Mouse (Mus musculus): ENCODE measurements at regions not wholly inside any gene's neighbourhood (a gene's known extent, or its start where the extent isn't known, plus 50 kb on each side); places are given as distances from the start of the nearest gene placed in this dataset.

DNA sequence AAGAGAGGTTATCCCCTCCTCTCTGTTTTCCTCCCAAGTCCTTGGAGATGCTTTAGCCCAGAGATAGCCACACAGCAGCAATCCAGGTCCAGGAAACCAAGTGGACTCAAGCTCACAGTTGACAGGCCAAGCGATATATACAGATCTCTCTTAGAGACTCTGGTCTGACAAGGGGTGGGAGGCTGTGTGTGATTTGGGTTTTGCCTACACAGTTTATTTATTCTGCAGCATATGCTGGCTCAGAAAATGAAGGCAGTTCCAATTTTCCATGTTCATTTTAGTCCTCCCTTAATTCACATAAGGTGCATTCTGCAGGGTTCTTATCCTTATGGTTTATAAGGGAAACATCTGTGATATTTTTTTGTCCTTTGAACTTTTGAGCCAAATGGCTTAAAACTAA, 595.0 kb upstream of the Apob start:
- DNase-seq, result no peak

DNA sequence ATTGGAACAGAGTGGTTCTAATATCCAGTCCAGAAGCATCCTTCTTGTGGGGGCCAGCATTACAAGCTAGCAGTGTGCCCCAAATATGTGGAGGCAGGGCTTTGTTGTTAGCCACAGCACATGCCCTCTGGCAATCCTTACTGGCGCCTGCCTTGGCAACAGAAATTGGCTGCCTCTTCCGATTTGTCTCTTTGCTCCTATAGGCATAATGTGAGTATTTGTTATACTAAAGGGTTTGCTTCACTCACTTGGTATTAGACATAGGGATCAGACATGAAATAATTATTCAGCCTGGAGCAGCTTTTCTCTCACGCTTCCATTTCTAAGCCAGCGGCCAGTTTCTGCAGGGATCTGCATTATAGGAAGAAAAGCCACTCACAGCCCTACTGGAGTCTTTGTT, 573.6 kb upstream of the Apob start:
- DNase-seq, result peak; percentile 60 to 68

DNA sequence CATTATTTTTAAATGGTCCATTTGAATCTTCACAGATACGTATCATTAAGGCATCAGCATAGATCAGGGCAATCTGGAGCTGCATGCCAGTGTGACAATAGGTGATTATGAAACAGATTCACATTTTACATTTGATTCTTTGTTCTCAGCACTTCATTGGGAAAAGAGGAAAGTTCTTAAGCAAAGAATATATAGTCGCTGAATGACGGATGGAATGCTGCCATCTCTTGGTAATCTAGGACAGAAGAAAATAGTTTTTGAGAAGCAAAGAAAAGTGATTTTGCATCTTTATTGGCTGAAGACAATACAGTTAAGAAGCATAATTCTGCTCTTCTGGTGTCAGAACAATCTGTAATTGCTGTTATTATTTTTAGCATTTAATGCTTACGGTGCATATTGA, 565.6 kb upstream of the Apob start:
- no peak for DNase-seq

DNA sequence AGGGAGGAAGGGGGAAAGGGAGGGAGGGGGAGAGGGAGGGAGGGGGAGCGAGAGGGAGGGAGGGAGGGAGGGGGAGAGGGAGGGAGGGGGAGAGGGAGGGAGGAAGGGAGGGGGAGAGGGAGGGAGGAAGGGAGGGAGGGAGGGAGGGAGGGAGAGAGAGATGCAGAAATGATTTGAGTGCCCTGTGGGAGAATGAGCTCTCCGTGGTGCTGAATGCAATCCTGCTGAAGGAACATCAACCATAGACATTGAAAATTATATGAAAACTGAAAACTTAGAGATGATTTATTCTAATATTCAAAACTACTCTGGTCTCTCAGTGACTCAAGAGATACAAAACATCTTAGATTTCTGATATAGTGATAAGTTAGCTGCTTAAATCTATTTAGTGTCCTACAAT, 557.2 kb upstream of the Apob start:
- DNase-seq, result no peak

DNA sequence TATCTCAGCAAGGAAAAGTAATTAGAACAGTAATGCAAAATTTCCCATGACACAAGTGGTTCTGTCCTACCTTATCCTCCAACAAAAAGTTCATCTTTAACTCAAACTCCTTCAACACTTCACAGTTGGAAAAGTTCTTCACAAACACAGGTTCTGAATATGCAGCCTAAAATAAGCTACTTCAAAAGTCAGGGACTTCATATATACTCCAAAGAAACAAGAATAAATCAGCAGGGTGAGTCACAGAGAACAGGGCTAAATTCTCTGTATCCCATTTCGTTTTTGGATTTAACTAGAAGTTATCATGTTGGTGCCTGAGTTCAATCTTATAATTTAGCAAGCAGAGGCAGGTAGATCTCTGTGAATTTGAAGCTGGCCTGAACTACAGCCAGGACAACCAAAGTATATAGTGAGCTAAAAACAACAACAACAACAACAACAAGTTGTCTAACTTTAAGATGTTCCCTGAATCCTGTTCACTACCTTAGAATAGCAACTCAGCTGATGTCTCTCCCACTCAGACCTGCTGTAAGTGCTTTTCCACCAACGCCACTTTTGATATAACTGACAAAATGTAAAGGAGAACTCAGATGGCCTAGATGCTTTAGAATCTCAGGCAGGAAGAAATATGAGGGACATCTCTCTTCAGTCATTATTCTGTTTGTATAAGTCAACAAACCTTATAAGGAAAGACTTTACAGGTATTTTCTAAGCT, 555.5 kb upstream of the Apob start:
- no peak for DNase-seq

DNA sequence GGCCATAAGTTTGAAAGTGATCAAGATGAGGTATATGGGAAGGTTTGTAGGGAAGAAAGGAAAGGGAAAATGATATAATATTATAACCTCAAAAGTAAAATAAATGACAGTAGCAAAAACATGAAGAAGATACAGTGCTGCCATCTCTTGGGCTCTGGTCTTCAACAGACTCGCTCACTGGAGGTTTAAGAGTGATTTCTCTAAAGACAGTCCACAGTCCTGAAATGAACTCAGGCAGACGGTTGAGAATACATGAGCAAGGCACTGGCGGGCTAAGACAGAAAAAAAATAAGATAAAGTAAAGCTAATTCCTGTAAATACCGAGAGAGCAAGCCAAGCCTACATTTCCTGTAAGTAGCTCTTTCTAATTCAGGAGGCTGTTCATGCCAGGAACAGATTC, 546.5 kb upstream of the Apob start:
- DNase-seq, result no peak

DNA sequence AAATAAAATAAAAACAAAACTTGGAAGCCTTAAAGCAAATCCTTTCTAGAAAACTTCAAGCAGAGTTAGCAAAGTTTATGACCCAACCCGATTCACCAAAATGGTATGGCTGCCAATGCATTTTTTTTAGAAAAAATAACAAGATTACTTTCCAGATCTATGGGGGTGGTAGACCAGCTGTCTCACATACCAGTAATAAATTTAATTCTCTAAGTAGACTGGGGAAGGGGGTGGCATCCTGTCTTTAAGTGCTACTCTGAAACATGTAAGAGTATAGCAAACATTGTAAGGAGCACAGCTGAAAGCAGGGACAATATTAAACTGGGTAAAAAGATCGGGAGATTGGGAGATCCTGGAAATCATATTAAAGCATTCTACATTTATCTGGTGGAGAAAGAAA, 532.2 kb upstream of the Apob start:
- DNase-seq, result no peak

DNA sequence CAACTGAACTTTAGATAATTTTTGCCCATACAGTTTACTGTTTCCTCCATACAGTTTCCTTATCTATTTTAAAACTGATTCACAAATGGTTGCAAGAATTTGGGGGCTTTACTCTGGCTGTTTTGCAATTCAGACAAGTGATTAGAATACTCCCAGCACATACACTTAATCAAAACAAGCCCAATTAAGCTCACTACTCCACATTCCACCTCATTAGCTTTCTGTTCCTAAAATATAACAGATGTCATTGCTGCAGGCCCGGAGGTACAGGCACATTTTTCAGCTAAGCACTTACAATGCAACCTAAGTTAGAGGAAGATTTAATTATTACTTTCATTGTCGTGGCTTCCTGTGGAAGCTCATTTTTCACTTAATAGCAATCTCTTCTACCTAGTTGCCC, 526.9 kb upstream of the Apob start:
- DNase-seq, result no peak

DNA sequence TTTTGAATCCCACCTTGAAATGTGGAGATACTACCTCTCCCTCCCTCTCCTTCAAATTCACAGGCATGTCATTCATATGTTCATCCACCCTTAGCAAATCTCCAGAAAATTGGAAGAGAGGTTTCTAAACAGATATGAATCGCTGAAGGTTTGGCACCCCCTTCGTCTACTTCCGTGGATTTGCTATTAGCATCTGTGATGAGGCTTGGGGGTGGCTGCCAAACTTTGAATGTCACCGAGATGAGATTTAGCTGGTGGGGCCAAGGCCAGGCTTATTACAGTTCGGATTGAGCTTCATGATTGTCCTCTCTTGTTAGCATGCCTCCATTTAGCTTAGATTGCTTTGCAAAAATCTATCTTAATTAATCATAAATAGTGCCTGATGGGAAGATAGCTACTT, 520.4 kb upstream of the Apob start:
- peak; percentile 58 to 63 for DNase-seq

DNA sequence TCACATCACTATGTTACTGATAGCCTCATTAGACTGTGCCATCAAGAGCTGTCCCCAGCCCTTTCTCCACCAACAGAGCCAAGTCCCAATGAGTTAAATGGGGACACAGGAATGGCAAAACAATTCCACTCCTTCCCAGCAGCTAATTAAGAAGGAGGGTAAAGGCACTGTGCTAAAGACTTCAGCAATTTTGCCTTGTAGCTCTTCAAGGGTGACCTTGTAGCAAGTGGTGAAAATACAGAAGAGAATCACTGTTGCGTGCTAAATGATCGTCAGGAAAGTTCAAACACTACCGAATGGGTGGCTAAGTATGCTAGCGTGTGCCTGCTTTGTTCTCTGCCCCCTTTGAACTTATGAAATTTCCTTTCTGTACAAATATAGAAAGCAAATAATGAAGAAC, 519.9 kb upstream of the Apob start:
- no peak for DNase-seq

DNA sequence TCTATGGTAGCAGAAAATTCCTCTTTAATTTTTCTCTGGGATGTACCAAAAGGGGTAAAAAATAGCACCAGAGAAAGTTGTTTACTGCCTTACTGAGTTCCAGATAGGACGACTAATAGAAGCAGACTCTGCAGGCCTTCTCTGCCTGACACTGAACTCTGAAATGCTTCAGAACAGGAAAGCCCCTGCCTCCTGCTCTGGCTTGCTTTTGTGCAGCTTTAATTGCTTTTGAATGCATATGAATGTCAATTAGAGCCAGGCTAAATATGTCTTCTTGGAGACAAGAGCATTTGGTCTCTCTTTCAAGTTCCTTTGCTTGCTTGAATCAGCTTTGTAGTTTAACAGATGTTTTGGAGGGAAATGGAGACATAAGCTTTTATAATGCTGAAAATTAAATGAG, 512.5 kb upstream of the Apob start:
- no peak for DNase-seq

DNA sequence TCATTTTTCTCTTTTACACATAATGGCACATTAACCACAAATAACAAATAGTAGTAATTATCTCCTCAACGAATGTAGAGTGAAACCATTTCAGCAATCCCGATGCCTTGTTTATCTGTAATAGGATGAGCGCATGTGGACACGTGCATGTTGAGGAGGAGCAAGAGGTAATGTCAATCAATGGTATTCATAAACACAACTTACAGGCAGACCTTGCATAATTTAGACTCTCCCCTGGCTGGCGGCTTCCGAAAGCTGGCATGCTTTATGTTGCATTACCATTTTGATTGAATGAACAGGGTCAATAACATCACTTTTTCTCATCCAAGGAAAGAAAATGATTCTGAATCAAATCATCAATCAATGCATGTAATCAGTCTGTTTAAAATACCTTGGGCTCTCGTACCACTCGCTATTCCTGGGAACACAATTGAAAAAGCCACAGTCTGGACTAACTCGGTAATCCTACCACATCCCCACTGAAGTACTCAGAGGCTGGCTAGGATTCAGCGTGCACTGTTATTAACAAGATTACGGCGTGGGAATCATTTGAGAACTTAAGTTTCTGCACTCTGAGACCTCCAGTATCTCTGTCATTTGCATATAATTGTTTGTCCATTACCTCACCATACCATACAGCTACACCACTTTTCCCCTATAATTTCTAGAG, 464.7 kb upstream of the Apob start:
- no peak for DNase-seq

DNA sequence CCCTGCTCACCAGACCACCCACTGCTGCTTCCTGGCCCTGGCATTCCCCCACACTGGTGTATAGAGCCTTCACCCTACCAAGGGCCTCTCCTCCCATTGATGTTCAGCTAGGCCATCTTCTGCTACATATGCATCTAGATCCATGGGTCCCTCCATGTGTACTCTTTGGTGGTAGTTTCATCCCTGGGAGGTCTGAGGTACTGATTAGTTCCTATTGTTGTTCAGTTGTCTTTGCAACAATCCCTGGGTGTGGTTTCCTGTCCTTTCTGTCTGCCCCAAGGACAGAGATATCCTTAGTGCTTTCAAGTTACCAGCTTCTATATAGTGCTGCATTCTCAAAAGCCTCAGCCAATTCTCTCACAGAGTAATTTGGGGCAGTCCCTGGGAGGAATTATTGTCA, 440.1 kb upstream of the Apob start:
- no peak for DNase-seq

DNA sequence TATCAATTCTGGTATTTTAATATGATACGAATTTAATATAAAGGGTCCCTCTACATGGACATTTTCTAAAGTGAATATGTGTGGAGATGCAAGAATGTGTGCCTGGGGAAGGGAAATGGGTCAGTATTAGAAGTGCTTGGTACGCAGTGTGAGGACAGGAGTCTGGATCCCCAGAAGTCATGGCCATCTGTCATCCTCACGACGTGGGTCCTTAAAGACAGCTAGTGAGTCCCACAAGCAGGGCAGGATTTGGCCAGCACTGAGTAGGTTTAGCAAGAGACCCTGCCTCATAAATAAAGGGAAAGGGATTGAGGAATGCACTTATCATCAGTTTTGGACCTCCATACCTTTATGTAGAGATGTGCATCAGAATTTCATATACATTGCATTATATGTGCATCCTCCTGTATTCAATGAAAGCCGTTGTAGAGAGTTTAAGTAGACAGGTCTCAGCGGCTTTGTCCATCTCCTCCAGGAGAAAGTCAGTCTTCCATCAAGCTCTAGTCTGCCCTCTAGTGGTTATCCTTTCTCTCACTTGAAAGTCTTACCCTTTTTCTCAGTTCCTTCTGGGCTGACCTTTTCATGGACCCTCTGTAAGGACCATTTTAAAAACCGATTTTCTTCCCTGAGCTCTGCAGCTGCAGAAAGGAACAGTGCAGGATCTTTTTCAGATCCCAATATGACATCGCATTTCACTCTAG, 434.0 kb upstream of the Apob start:
- DNase-seq, result peak; percentile 65 to 92

DNA sequence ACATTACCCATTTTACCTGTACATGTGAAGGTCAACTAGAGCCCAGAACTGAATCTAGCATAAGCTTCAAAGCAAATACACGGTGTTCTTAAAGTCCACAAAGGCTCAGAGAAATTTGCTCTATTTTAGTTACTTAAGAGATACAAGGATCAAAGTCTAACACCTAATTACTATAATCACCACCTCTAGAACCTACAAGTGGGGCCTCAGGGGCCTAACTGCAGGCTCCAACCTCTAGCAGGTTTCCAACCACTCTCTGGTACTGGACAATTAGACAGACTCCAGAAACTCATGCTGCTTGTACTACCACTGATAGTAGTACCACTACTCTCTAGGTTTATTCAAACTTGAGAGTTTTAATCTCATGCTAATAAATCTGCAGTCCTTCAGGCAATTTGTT, 428.7 kb upstream of the Apob start:
- DNase-seq, result no peak

DNA sequence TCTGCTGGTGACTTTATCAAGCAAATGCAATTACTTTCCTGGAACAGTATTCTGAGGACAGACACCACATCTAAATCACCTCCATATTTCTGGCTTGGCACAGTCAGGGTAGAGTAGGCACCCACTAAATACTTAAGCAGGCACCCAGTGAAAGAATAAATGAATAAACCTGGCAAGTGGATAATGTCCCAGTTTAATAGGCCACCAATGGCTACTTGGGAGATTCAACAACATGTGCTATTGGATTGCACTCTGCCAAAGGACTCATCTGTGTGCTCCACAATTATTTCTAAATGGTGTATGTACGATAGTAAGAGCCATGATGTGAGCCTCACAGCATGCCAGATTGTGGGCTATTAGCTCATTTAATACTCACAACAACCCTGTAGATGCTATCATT, 417.2 kb upstream of the Apob start:
- DNase-seq, result no peak

DNA sequence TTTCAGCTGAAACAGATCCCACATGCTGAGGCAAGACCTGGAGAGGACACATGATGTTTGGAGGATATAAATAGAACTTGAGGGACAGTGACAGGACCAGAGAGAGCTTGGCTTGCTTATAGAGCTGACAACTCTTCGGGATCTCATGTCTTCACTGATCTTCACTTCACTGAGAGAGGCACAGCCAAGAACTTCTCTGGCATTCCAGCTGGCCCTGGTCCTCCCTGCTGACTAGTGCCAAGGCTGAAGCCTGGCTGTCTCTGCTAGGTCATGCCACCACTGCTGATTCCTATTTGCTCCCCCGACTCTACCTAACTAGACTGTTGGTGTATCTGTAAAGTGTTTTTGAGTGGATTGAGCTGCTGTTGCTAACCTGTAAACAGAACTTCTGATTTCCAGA, 401.4 kb upstream of the Apob start:
- peak in 1 of 2 experiments; percentile 43 for DNase-seq

DNA sequence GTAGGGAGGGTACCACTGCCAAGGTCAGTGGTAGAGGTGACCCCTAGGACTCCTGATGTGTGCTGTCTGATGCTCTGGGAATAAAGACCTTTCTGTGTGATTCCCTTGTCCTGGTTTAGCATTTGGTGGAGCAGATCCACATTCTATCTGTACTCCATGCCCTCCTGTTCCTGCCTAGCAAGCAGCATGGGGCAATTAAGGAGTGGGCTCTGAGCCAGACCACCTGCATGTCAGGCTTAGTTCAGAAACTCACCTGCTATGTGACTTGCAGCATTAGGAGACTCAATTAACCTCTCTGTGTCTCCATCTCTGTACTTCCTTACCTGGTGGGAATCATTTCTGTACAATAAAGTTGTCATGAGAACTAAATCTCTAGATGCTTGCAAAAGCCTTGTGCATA, 389.9 kb upstream of the Apob start:
- peak; percentile 55 to 65 for DNase-seq

DNA sequence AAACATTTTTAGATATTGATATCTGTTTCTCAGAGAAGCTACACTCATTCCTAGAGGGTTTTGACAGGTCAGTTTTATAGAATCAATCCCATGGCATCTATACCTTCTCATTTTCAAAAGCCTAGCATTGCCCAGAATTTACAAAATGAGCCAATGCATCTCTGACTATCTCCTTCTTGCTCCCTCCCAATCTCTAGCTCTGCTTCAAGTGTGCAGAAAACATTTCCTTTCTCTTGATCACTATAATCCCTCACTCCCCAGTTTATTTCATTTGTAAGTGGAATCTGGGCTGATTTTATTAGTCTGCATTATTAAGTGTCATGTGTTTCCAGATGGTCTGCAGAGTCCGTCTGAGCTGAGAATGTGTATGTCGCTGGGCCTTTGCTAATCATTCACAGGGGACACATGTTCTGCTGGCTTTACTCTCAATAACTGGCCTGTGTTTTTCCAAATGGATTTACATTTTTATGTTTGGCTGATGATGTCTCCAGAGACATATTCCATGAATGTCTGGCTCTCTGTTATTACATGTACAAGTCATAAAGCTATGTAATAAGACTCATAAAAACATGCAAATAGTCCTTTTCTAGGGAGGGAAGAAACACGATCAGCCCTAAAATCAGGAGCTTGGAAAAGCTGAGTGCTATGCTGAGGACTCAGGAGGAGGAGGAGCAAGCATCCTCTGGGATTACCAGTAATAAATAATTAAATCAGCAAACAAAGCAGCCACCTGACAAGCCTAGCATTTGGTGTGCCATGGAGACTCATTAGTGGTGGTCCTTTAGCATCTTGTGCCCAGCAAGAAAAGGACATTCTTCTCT, 366.0 kb upstream of the Apob start:
- no peak for DNase-seq

DNA sequence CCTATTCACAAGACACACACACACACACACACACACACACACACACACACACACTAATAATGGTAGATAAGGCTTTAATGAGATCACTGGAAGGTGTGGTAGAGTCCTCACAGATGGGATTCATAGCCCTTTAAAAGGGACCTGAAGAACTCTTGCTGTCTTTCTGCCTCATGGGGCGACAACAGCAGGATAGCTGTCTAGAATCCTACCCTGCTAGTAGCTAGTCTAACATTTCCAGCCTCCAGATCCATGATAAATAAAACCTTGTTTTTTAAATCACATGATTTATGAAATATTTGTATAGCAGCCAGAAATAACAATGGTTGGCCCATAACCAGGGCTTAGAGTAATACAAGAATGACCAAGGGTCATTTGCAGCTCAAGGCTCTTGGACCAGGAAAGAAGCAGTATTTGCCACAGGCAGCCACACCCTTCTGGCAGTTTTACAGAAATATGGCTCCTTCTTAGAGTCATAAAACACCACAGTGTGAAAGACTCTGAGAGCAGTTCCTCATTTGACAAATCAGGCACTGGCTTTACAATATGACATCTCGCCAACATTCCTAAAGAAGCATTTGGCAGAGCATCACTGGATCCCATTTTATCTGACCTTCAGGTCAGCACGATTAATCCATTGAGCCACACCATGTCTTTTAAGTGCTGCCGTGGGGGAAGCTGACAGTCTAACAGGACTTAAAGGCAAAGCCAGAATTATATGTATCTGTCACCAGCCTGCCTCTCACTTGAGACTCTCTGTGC, 340.9 kb upstream of the Apob start:
- no peak for DNase-seq

DNA sequence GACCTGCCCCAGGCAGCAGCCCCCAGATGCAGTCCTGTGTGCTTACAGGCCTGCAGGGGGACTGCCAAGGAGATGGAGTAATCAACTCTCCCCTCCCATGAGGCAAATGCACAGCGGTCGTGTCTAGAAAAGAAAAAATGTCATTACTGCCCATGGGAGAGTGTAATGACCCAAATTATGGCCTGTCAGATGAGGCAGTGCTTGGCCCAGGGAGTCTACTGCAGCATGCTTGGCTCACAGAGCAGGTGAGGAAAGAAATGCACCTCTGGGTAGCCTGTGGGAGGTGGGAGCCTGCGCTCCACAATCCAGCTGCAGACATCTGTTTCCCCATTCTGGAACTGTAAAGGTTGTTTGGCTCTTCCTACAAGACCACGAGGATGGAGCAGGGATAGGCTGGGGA, 339.8 kb upstream of the Apob start:
- DNase-seq, result no peak

DNA sequence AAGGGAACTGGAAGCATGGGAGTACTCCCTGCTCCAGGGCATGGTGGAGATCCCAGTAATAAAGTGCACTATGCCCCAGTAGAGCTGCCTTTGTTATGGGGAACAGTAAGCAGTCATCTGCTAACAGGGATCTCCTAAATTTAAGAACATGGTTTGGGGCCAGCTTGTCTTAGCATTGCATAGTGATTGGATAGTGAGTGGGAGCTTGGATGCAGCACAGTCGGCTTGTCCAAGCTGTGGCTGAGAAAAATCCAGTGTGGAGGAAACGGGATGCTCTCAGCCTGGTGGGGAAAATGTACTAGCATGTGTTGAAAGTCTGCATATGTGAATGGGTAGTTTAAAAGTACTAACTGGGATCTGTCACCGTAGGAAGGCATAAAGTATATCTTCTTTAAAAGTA, 326.6 kb upstream of the Apob start:
- no peak for DNase-seq

DNA sequence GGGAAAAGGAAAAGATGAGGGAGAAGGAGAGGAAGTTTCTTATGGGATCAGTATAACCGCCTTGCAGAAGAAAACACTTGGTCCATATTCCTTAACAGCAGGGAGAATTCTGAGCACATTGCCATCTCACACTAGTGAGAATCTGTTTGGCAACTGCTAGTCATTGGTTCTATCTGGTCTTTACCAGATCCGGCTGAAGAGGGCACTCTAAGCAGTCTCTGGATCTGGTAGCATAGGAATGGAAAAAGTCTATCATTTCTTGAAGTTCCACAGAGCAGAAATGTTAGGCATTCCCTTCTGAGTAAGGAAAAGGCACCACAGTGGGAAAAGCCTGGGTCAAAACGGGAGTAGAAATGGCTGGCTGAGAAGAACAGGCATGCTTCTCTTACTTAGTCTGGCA, 315.4 kb upstream of the Apob start:
- peak; percentile 6 to 20 for DNase-seq
